Mouse (Mus musculus) heart, embryonic 11.5 days (tissue): ENCODE measurements around the gene Gstm2. TPM values are rescaled to one million over a fixed set of nuclear protein-coding genes. Genes with fewer than 3 reads are reported as not detected.
"Not testable (repeated sequence)": the region's sequence is repeated elsewhere in the genome, so short reads cannot be mapped to it uniquely, and the experiment has no call there.

Experiments used
- ATAC-seq: fragments of 200-750 bp; cut with Nextera tagmentation; replicated peaks from 2 replicates; pipeline ENCODE4 v1.8.0; 2017; ENCODE audit warnings: moderate library complexity; ENCODE audit not compliant: insufficient number of reproducible peaks, low FRiP score, low TSS enrichment
- H3K27ac ChIP-seq: fragments of 300-500 bp; sonication (generic); 2 replicates; pipeline ENCODE4 v1.5.1; 2014; ENCODE audit warnings: mild to moderate bottlenecking, low read depth, low read length
- H3K27me3 ChIP-seq: fragments of 300-500 bp; sonication (generic); 2 replicates; pipeline ENCODE4 v1.6.1; 2014; ENCODE audit warnings: mild to moderate bottlenecking, low read length, mixed read lengths; ENCODE audit not compliant: control insufficient read depth, insufficient read depth
- H3K36me3 ChIP-seq: fragments of 300-500 bp; sonication (generic); 2 replicates; pipeline ENCODE4 v1.6.1; 2014; ENCODE audit warnings: mild to moderate bottlenecking, low read length, moderate library complexity, mixed read lengths; ENCODE audit not compliant: control insufficient read depth, insufficient read depth
- H3K4me1 ChIP-seq: fragments of 300-500 bp; sonication (generic); 2 replicates; pipeline ENCODE4 v1.6.1; 2014; ENCODE audit warnings: low read length; ENCODE audit not compliant: control insufficient read depth, insufficient read depth
- H3K4me2 ChIP-seq: fragments of 300-500 bp; sonication (generic); 2 replicates; pipeline ENCODE4 v1.6.1; 2014; ENCODE audit warnings: mild to moderate bottlenecking, moderate library complexity
- H3K4me3 ChIP-seq: fragments of 300-500 bp; sonication (generic); 2 replicates; pipeline ENCODE4 v1.5.1; 2014; ENCODE audit warnings: low read depth, low read length
- H3K9ac ChIP-seq: fragments of 300-500 bp; sonication (generic); 2 replicates; pipeline ENCODE4 v1.6.1; 2014; ENCODE audit warnings: mild to moderate bottlenecking, low read depth, low read length, moderate library complexity
- H3K9me3 ChIP-seq: fragments of 300-500 bp; sonication (generic); replicated peaks from 2 replicates; pipeline ENCODE4 v1.6.1; 2016; ENCODE audit warnings: low read length; ENCODE audit not compliant: control insufficient read depth
- WGBS: fragments of 180-500 bp; shearing (Covaris S2); extraction: QIAGEN DNeasy Blood & Tissue Kit; methylation state at CpG from one replicate; pipeline ENCODE4 v1.1.7; 2014; ENCODE audit not compliant: insufficient replicate concordance; 5-methylcytosine and 5-hydroxymethylcytosine counted together
- polyA plus RNA-seq: library from polyadenylated mRNA; unstranded; fragments of >200 nt; fragmentation: Nextera tagmentation; extraction: Ambion mirVana; gene quantifications from 2 replicates; pipeline ENCODE4 v1.2.1, GENCODE M21; 2014

Gstm2 gene
- polyA plus RNA-seq, 1 experiment from 2014 or later, result 57.5 TPM

DNA sequence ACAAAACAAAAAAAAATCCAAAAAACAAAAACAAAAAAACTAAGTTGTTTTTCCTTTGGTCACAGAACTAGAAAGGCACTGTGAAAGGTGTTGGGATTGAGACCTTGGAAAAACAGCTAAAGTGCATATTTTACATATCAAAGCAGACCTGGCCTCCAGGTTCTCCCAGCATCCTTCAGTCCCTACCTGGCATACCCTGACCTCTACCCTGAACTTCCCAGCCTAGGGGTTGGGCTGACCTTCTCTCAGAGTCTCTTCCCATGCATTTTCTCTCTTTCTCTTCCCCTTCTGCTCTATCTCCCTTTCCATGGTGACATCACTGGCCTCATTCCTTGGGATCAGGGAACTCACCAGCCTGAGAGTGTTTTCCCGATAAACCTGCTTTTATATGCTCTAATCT, 20.7 kb downstream of the Gstm2 start:
- no peak overlapping the region for H3K9ac ChIP-seq
- no peak overlapping the region for H3K27ac ChIP-seq
- WGBS, result 38% methylated on average over 1 of the region's 1 CpGs
- H3K4me2 ChIP-seq, result no peak overlapping the region
- no peaks in the 10 kb centered on the region for H3K9me3 ChIP-seq
- peaks cover 2% of the 10 kb centered on the region; the same call in 1 of the 2 replicates for H3K27me3 ChIP-seq
- ATAC-seq, result no peak
- peaks cover 4% of the 10 kb centered on the region; the same call in 1 of the 2 replicates for H3K4me1 ChIP-seq
- H3K36me3 ChIP-seq, result no peaks in the 10 kb centered on the region
- no peak overlapping the region for H3K4me3 ChIP-seq

DNA sequence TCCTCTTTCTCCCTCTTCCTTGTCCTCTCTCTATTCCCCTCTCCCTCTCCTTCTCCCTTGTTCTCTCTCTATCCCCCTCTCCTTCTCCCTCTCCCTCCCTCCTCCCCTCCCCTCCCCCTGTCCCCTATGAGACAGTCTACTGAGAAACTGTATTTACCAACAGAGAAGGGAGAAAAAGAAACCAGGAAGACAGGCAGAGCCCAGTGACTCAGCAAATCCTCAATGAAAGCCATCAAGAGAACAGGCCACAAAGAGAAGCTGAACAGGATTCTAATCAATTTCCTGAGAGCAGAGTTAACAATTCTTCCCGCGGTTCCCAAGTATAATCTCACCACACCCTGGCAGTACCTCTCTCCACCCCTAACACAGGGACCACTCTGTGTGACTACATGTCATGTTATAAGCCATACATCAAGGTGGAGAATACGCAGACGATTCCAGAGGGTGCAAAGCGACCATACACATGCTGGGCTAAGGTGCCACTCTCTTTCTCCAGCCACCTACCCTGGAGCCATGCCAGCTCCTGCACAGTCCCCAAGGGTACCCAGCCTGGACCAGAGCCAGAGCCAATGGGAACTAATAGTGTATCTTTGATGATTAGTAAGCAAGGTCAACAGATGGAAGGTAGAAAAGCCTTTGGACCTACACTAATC, 21.5 kb downstream of the Gstm2 start:
- Histone ChIP-seq H3K4me1 (peaks cover 4% of the 10 kb centered on the region; the same call in 1 of the 2 replicates), H3K36me3 (no peaks in the 10 kb centered on the region), H3K9me3 (no peaks in the 10 kb centered on the region), H3K9ac (no peak overlapping the region; the same call in 1 of the 2 replicates), H3K27me3 (peaks cover 2% of the 10 kb centered on the region; the same call in 1 of the 2 replicates), H3K4me2 (no peak overlapping the region), H3K27ac (no peak overlapping the region), H3K4me3 (no peak overlapping the region)
- no peak for ATAC-seq
- WGBS, result 57% methylated on average over 5 of the region's 5 CpGs

DNA sequence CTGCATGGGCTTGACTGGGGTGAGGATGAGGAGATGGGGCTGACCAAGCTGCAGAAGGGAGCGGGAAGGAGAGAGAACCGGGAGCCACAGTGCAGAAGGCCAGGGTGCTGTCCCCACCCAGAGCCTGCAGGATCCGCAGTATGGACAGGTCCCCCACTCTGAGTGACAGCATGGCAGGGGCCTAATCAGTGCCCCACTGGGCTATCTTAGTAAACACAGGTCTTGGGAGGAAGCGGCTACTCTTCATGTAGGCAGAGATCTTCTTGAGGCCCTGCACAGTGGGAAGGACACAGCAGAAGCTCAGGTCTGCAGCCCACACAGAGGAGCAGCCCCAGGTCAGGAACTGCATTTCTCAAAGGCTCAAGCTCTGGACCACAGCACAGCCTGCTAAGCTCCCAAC, 22.2 kb downstream of the Gstm2 start:
- Histone ChIP-seq H3K27ac (no peak overlapping the region), H3K27me3 (peaks cover 2% of the 10 kb centered on the region; the same call in 1 of the 2 replicates), H3K4me2 (no peak overlapping the region), H3K9ac (no peak overlapping the region), H3K4me1 (peaks cover 4% of the 10 kb centered on the region; the same call in 1 of the 2 replicates), H3K36me3 (no peaks in the 10 kb centered on the region), H3K9me3 (no peaks in the 10 kb centered on the region), H3K4me3 (no peak overlapping the region)
- 65% methylated on average over 4 of the region's 4 CpGs for WGBS
- no peak; the same call in 1 of the 2 replicates for ATAC-seq

DNA sequence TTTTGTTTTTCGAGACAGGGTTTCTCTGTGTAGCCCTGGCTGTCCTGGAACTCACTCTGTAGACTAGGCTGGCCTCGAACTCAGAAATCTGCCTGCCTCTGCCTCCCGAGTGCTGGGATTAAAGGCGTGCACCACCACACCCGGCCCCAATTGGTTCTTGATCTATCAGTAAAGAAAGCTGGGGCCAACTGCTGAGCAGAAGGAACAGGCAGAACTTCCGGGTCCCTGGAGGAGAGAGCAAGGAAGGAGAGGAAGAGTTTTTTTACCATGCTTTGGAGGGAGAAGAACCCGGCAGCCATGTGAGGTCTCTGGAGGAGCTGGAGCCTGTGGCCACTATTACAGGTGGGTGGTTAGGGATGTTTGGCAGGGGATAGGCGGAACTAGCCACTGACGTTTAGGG, 31.0 kb downstream of the Gstm2 start:
- H3K4me1 ChIP-seq, result not testable (repeated sequence)
- 86% methylated on average over 9 of the region's 9 CpGs for WGBS

DNA sequence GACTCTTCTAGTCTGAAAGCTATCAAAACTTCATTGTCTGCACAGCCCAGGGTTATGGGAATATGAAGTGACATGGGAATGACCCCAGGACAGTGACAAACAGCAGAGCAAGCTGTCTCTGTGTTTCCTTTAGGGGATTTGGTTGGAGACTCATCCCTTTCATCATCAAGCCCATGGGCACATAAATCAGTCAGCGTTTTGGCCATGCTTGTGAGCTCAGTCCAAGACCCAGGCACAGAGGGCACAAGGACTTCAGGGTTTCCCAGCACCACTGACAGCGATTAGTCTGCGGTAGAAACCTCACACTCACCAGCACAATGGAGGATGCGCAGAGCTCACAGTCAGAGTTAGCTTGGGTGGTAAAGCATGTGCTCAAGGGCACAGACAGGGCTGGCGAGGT, 32.3 kb downstream of the Gstm2 start:
- H3K27ac ChIP-seq, result no peak overlapping the region
- no peaks in the 10 kb centered on the region for H3K36me3 ChIP-seq
- no peak for ATAC-seq
- 76% methylated on average over 5 of the region's 5 CpGs for WGBS
- H3K4me1 ChIP-seq, result peaks cover 2% of the 10 kb centered on the region; the same call in 1 of the 2 replicates
- no peak overlapping the region for H3K4me2 ChIP-seq
- H3K9me3 ChIP-seq, result no peaks in the 10 kb centered on the region
- no peak overlapping the region for H3K4me3 ChIP-seq
- 0 out of 2 replicates have a peak, but pooled peaks cover 5% of the 10 kb centered on the region for H3K27me3 ChIP-seq
- H3K9ac ChIP-seq, result no peak overlapping the region

More for the DNA sequence above, 31.0 kb downstream of the Gstm2 start:
- not testable (repeated sequence) for H3K27ac ChIP-seq, H3K36me3 ChIP-seq, H3K4me2 ChIP-seq, H3K9ac ChIP-seq, H3K4me3 ChIP-seq, H3K9me3 ChIP-seq, ATAC-seq, H3K27me3 ChIP-seq

DNA sequence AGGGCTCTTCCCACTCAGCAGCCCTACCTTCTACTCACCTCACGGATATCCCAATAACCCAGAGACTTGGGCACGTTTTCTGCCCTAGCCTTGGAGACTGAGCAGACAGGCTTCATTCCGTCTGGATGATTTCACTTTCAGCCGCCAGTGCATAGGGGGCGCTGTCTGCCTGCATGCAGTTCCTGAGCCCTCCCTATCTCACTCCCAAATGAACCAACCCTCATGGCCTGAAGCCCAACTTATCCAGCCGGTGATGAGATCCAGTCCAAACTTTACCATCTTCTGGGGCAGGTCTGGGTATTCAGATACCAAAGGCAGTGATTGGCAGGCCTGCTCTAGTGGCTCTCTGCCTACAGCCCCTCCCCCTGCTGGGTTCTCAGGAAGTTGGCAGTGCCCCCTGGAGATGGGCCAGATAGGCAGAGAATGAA, 32.9 kb downstream of the Gstm2 start:
- ATAC-seq, result no peak
- Histone ChIP-seq H3K27me3 (0 out of 2 replicates have a peak, but pooled peaks cover 4% of the 10 kb centered on the region), H3K4me1 (peaks cover 2% of the 10 kb centered on the region; the same call in 1 of the 2 replicates), H3K4me3 (no peak overlapping the region), H3K9ac (no peak overlapping the region), H3K27ac (no peak overlapping the region), H3K36me3 (no peaks in the 10 kb centered on the region), H3K4me2 (no peak overlapping the region), H3K9me3 (no peaks in the 10 kb centered on the region)
- 15% methylated on average over 6 of the region's 6 CpGs for WGBS

DNA sequence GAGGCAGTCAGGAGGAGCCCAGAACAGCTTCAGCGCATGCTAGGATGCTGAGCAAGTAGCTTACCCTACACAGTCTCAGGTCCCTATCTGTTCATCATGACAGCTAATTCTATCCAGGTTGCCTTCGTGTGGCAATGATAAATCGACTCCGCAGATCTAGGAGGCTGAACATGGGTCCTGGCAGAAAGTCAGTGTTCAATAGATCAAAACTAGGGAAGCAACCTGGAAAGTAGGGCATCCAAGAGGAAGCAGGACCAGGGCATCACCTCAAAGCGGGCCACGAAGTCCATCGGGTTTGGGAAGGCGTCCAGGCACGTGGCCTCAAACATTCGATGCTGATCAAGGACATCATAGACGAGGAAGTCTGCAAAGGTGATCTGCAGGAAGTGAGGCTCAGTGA, 35.7 kb downstream of the Gstm2 start:
- WGBS, result 71% methylated on average over 11 of the region's 11 CpGs
- ATAC-seq, result no peak
- no peak overlapping the region for H3K9ac ChIP-seq
- no peaks in the 10 kb centered on the region for H3K9me3 ChIP-seq
- no peaks in the 10 kb centered on the region for H3K36me3 ChIP-seq
- H3K27ac ChIP-seq, result no peak overlapping the region
- H3K27me3 ChIP-seq, result 0 out of 2 replicates have a peak, but pooled peaks cover 3% of the 10 kb centered on the region
- H3K4me2 ChIP-seq, result no peak overlapping the region
- no peak overlapping the region for H3K4me3 ChIP-seq
- peaks cover 2% of the 10 kb centered on the region; the same call in 1 of the 2 replicates for H3K4me1 ChIP-seq

DNA sequence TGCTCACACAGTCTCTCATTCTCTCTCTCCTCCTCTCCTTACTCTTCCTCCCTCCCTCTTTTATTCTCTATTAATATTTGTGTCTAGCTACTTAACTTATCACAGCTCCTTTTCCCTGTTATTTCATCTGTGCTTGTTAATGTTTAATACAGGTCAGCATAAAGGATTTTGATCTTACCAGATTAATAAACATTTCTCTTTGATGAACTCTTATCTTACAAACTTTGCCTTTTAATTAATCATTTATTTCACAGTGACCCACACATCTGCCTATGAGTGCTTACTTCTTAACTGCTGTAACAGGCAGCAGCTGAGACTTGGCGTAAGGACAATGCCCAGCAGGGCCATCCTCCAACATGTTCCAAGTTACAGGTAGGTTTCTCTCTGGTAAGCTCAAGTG, 36.8 kb downstream of the Gstm2 start:
- not testable (repeated sequence) for H3K9me3 ChIP-seq, H3K4me3 ChIP-seq, H3K27ac ChIP-seq, ATAC-seq, H3K27me3 ChIP-seq, H3K4me2 ChIP-seq, H3K36me3 ChIP-seq, H3K4me1 ChIP-seq, H3K9ac ChIP-seq
- 75% methylated on average over 1 of the region's 1 CpGs for WGBS

DNA sequence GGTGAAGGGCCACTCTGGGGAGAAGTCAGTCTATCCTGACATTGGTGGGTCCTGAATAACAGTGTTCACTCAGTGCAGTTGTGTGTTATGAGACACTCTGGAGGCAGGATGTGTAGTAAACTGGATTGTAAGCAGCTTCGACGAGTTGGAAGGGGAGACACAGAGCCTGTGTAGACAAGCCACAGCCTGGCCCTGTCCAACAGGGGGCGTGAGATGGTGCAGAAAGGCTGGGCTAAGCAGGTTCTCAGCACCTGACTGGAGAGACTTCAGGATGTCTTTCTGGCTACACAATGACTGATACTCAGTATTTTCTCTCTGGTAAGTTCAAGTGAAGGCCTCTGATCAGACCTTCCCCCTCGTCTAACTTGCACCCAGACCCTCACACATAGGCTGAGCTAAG, 40.5 kb downstream of the Gstm2 start:
- Histone ChIP-seq H3K36me3 (no peaks in the 10 kb centered on the region), H3K9me3 (no peaks in the 10 kb centered on the region), H3K4me1 (peaks cover under 1% of the 10 kb centered on the region), H3K4me3 (no peak overlapping the region), H3K27ac (no peak overlapping the region), H3K27me3 (no peaks in the 10 kb centered on the region), H3K9ac (no peak overlapping the region), H3K4me2 (no peak overlapping the region)
- no peak for ATAC-seq
- WGBS, result 51% methylated on average over 4 of the region's 4 CpGs
